Mouse (Mus musculus) C2C12 (cell line): ENCODE data around the gene Pgc.

Source experiments
- CEBPB ChIP-seq: IDR thresholded peaks from one replicate; pipeline ENCODE4 v1.6.1; 2011; ENCODE audit warnings: low read depth, mild to moderate bottlenecking, control low read depth, moderate library complexity
- CTCF ChIP-seq: IDR thresholded peaks from one replicate; pipeline ENCODE4 v1.5.1; 2011; ENCODE audit not compliant: control insufficient read depth, insufficient read depth, insufficient read length
- FOSL1 ChIP-seq: IDR thresholded peaks from one replicate; pipeline ENCODE4 v1.8.0; 2011; ENCODE audit warnings: mild to moderate bottlenecking, low read length; ENCODE audit not compliant: poor library complexity, insufficient read depth, severe bottlenecking
- MAX ChIP-seq: IDR thresholded peaks from one replicate; pipeline ENCODE4 v1.6.1; 2011; ENCODE audit warnings: mild to moderate bottlenecking, control low read depth
- MYOD1 ChIP-seq: IDR thresholded peaks from one replicate; pipeline ENCODE4 v1.6.1; 2011; ENCODE audit warnings: low read depth; ENCODE audit not compliant: control insufficient read depth, insufficient read length
- MYOG ChIP-seq: IDR thresholded peaks from one replicate; pipeline ENCODE4 v1.6.1; 2011; ENCODE audit not compliant: control insufficient read depth, insufficient read length; ENCODE audit errors: extremely low read depth
- USF1 ChIP-seq: IDR thresholded peaks from one replicate; pipeline ENCODE4 v1.6.1; 2011; ENCODE audit warnings: low read depth, mild to moderate bottlenecking, control low read depth, moderate library complexity

- TF ChIP-seq CTCF (no peak), MYOD1 (no peak), MAX (no peak), CEBPB (no peak), USF1 (no peak), MYOG (no peak), FOSL1 (no peak)
Observed at GRCm38 (mm10) chr17:47715037-47715436, 11.6 kb upstream of the Pgc start.
